Mouse (Mus musculus) forebrain, embryonic 10.5 days (tissue): ENCODE data around the gene Epb41l4b. TPM values are rescaled to one million over a fixed set of nuclear protein-coding genes. Genes with fewer than 3 reads are reported as not detected.

Source experiments
- DNase-seq: peaks from one replicate; pipeline ENCODE4 v3.0.0-alpha.2; 2017; ENCODE audit warnings: low spot score; ENCODE audit errors: extremely low spot score
- H3K27ac ChIP-seq: fragments of 300-500 bp; sonication (generic); 2 replicates; pipeline ENCODE4 v1.5.1; 2016; ENCODE audit warnings: mild to moderate bottlenecking
- H3K27me3 ChIP-seq: fragments of 300-500 bp; sonication (generic); 2 replicates; pipeline ENCODE4 v1.6.1; 2016; ENCODE audit warnings: mild to moderate bottlenecking; ENCODE audit not compliant: poor library complexity, severe bottlenecking
- H3K36me3 ChIP-seq: fragments of 300-500 bp; sonication (generic); replicated peaks from 2 replicates; pipeline ENCODE4 v1.6.1; 2016; ENCODE audit warnings: mild to moderate bottlenecking, moderate library complexity
- H3K4me1 ChIP-seq: fragments of 300-500 bp; sonication (generic); 2 replicates; pipeline ENCODE4 v1.6.1; 2016
- H3K4me3 ChIP-seq: fragments of 300-500 bp; sonication (generic); 2 replicates; pipeline ENCODE4 v1.5.1; 2016; ENCODE audit warnings: mild to moderate bottlenecking, moderate library complexity
- H3K9me3 ChIP-seq: fragments of 300-500 bp; sonication (generic); 2 replicates; pipeline ENCODE4 v1.6.1; 2016; ENCODE audit warnings: mild to moderate bottlenecking, moderate library complexity
- WGBS: fragments of 180-500 bp; shearing (Covaris S2); methylation state at CpG from one replicate; pipeline ENCODE4 v1.1.7; 2016; 5-methylcytosine and 5-hydroxymethylcytosine counted together
- polyA plus RNA-seq: library from polyadenylated mRNA; unstranded; fragments of >200 nt; fragmentation: Nextera tagmentation; extraction: Ambion mirVana; gene quantifications from 2 replicates; pipeline ENCODE4 v1.2.1, GENCODE M21; 2016

Gene Epb41l4b
- polyA plus RNA-seq, 1 experiment from 2014 or later: 0.37 TPM

DNA sequence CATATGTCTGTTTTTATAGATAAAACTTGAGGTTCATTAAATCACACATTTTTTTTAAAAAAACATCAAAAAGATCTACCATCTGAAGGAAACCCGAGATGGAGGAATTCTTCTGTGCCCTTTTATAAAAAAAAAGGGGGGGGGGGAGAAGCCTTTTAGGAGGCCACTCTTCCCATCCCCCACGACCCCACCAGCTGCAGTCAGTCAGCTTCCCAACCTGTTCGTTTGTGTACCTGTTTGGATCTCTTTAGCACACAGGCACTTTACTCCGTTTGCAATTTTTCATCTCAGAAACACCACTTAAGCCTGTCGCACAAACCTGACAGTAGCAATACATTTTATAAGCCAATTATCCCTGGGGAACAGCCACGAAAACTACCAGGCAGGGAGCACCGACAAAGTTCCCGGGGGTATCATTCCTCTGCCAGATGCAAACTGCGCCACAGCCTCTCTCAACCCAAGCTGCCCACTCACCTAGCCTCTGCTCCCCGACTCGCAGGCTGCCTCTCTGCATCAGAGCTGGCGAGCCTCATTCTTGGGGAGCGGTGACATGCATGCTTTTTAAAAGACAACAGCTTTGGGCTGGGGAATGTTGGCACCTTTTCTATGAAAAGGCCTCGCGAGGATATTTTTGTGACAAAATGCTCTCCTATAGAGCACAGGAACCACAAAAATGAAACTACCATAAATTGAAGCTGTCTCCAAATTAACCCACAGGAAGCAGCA lies 2.1 kb downstream of the Epb41l4b start:
- peak overlapping the region; percentile 67; the same call in 1 of the 2 replicates for H3K4me3 ChIP-seq
- peaks cover 34% of the 10 kb centered on the region for H3K4me1 ChIP-seq
- peaks cover 72% of the 10 kb centered on the region for H3K27me3 ChIP-seq
- 21% methylated on average over 15 of the region's 15 CpGs for WGBS
- no peaks in the 10 kb centered on the region for H3K36me3 ChIP-seq
- no peak overlapping the region for H3K27ac ChIP-seq
- no peak for DNase-seq
- H3K9me3 ChIP-seq: no peaks in the 10 kb centered on the region

DNA sequence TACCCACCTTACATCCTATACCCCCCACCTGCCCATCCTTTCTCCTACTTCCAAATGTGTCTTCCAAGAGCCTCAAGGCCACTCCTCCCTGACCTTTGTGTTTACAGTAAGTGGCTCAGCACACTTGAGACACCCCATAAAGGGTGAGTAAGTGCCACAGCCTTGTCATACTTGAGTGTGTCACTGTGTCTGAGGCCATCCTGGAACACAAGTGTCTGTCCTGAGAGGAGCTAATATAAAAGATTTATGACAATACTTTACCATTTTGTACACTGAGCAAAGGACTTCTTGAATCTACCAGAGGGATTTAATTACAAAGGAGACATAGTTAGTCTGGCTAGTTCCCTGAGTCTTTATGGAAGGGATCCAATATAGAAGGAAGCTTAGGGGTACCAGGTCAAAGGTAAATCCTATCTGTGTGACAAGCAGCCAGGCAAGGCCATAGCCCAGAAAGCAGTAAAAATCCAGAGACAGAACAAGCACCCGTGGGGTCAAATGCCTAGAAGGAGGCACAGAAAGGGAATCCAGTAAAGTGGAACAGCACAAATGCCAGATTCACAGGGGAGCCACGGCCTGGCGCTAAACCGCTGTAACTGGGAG lies 2.9 kb downstream of the Epb41l4b start:
- H3K27me3 ChIP-seq: peaks cover 68% of the 10 kb centered on the region
- WGBS: 29% methylated on average over 4 of the region's 4 CpGs

DNA sequence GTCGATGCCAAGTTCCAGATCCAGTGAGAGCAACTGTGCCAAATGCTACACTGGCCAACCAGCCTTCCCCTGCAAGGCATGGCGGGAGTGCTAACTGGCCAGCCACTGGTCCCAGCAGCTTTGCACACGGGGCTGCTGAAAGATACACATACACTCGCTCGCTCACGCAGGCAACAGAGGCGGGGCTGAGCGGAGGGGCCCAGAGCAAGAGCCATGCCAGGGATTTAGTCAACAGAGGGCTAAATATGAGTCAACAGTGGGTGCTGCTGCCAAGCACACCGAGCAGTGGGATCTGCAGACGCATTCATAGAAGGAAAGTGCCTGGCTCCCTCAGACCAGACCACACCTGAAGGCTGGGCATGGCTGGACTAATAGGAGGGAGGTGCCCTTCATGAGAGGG lies 3.8 kb downstream of the Epb41l4b start:
- Histone ChIP-seq H3K27me3 (peaks cover 59% of the 10 kb centered on the region), H3K27ac (no peak overlapping the region), H3K4me1 (peaks cover 34% of the 10 kb centered on the region), H3K4me3 (no peak overlapping the region), H3K9me3 (no peaks in the 10 kb centered on the region), H3K36me3 (no peaks in the 10 kb centered on the region)
- WGBS: 77% methylated on average over 10 of the region's 10 CpGs
- DNase-seq: no peak

More for the DNA sequence above, 2.9 kb downstream of the Epb41l4b start:
- no peak for DNase-seq
- Histone ChIP-seq H3K36me3 (no peaks in the 10 kb centered on the region), H3K9me3 (no peaks in the 10 kb centered on the region), H3K4me3 (no peak overlapping the region), H3K4me1 (peaks cover 34% of the 10 kb centered on the region), H3K27ac (no peak overlapping the region)

DNA sequence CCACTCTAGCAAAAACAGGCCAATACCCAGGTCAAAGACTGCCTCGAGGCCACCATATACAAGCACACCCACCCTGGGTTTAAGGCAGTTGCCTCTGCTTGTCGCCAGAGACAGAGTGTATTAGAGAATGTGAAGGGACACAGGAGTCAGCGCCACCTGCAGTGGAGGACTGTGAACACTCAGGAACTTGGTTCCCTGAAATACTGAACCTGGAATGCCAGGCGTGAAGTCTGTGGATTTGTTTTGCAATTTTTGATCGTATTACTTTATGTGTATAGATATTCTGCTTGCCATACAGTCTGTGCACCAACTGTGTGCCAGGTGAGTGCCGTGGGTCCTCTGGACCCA lies 5.2 kb downstream of the Epb41l4b start:
- WGBS: 81% methylated on average over 6 of the region's 6 CpGs
- no peak for DNase-seq
- Histone ChIP-seq H3K9me3 (no peaks in the 10 kb centered on the region), H3K4me1 (peaks cover 31% of the 10 kb centered on the region), H3K27me3 (peaks cover 49% of the 10 kb centered on the region), H3K4me3 (no peak overlapping the region), H3K27ac (no peak overlapping the region), H3K36me3 (no peaks in the 10 kb centered on the region)

GRCm38 (mm10) chr4:57137371-57138092 lies 5.7 kb downstream of the Epb41l4b start:
- 81% methylated on average over 8 of the region's 8 CpGs for WGBS
- no peak for DNase-seq
- H3K27ac ChIP-seq: no peak overlapping the region

GRCm38 (mm10) chr4:57135431-57135830 lies 7.8 kb downstream of the Epb41l4b start:
- H3K27me3 ChIP-seq: peaks cover 24% of the 10 kb centered on the region

More at GRCm38 (mm10) chr4:57137371-57138092, 5.7 kb downstream of the Epb41l4b start:
- H3K4me3 ChIP-seq: no peak overlapping the region
- peaks cover 28% of the 10 kb centered on the region for H3K4me1 ChIP-seq
- H3K36me3 ChIP-seq: no peaks in the 10 kb centered on the region
- peaks cover 45% of the 10 kb centered on the region for H3K27me3 ChIP-seq
- no peaks in the 10 kb centered on the region for H3K9me3 ChIP-seq

GRCm38 (mm10) chr4:57134554-57134953 lies 8.7 kb downstream of the Epb41l4b start:
- Histone ChIP-seq H3K4me1 (peaks cover 7% of the 10 kb centered on the region; the same call in 1 of the 2 replicates), H3K4me3 (no peak overlapping the region), H3K9me3 (no peaks in the 10 kb centered on the region), H3K27me3 (peaks cover 16% of the 10 kb centered on the region), H3K27ac (no peak overlapping the region), H3K36me3 (no peaks in the 10 kb centered on the region)
- no peak for DNase-seq
- 70% methylated on average over 4 of the region's 4 CpGs for WGBS

More at GRCm38 (mm10) chr4:57135431-57135830, 7.8 kb downstream of the Epb41l4b start:
- 74% methylated on average over 1 of the region's 1 CpGs for WGBS
- no peak for DNase-seq
- no peak overlapping the region for H3K4me3 ChIP-seq
- no peaks in the 10 kb centered on the region for H3K9me3 ChIP-seq
- H3K27ac ChIP-seq: no peak overlapping the region
- no peaks in the 10 kb centered on the region for H3K36me3 ChIP-seq
- peaks cover 9% of the 10 kb centered on the region for H3K4me1 ChIP-seq

- Histone ChIP-seq H3K4me3 (no peak overlapping the region), H3K36me3 (no peaks in the 10 kb centered on the region), H3K9me3 (no peaks in the 10 kb centered on the region), H3K27me3 (no peaks in the 10 kb centered on the region), H3K4me1 (peaks cover 4% of the 10 kb centered on the region; the same call in 1 of the 2 replicates), H3K27ac (no peak overlapping the region)
- no peak for DNase-seq
- WGBS: 87% methylated on average over 10 of the region's 10 CpGs
These were observed 11.4 kb downstream of the Epb41l4b start for GRCm38 (mm10) chr4:57131839-57132238.

- WGBS: 77% methylated on average over 11 of the region's 11 CpGs
- no peaks in the 10 kb centered on the region for H3K36me3 ChIP-seq
- no peak overlapping the region for H3K4me3 ChIP-seq
- H3K27ac ChIP-seq: 0 out of 2 replicates have a peak overlapping the region, but pooled peaks have one; percentile 20
- H3K9me3 ChIP-seq: no peaks in the 10 kb centered on the region
- H3K4me1 ChIP-seq: peaks cover 4% of the 10 kb centered on the region; the same call in 1 of the 2 replicates
- DNase-seq: no peak
- H3K27me3 ChIP-seq: no peaks in the 10 kb centered on the region
These were observed 13.3 kb downstream of the Epb41l4b start for GRCm38 (mm10) chr4:57129718-57130515.

GRCm38 (mm10) chr4:57123003-57123402 lies 20.2 kb downstream of the Epb41l4b start:
- DNase-seq: no peak
- no peaks in the 10 kb centered on the region for H3K9me3 ChIP-seq
- H3K4me3 ChIP-seq: no peak overlapping the region
- no peaks in the 10 kb centered on the region for H3K27me3 ChIP-seq
- WGBS: 72% methylated on average over 11 of the region's 11 CpGs
- H3K4me1 ChIP-seq: peaks cover 14% of the 10 kb centered on the region
- no peaks in the 10 kb centered on the region for H3K36me3 ChIP-seq
- H3K27ac ChIP-seq: no peak overlapping the region

DNA sequence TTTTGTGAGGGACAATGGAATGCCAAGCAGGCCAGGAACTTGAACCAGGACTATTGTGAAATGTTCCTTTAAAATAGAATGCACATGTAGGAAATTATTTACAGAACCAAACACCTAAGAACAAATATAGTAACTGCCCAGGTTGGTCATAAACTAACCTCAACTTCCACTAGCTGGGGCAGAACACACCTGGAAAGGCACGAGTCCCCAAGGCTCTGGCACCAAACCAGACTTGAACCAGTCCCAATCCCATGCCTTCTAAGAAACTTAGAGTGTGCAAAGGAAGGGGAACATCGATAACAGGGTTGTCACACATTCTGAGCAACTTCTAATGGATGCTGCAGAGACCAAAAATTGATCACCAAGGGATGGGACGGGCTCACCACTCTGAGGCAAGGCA lies 21.1 kb downstream of the Epb41l4b start:
- Histone ChIP-seq H3K4me1 (peaks cover 14% of the 10 kb centered on the region), H3K27ac (no peak overlapping the region), H3K4me3 (no peak overlapping the region), H3K9me3 (no peaks in the 10 kb centered on the region), H3K27me3 (no peaks in the 10 kb centered on the region), H3K36me3 (no peaks in the 10 kb centered on the region)
- WGBS: 90% methylated on average over 3 of the region's 3 CpGs
- DNase-seq: no peak

GRCm38 (mm10) chr4:57120563-57120962 lies 22.7 kb downstream of the Epb41l4b start:
- no peaks in the 10 kb centered on the region for H3K9me3 ChIP-seq
- no peaks in the 10 kb centered on the region for H3K36me3 ChIP-seq
- no peaks in the 10 kb centered on the region for H3K27me3 ChIP-seq
- no peak for DNase-seq
- H3K27ac ChIP-seq: no peak overlapping the region
- H3K4me1 ChIP-seq: peaks cover 16% of the 10 kb centered on the region
- H3K4me3 ChIP-seq: no peak overlapping the region
- WGBS: 51% methylated on average over 2 of the region's 2 CpGs
